Mouse (Mus musculus): ENCODE data around the gene Clca3a2. TPM values are rescaled to one million over a fixed set of nuclear protein-coding genes. Genes with fewer than 3 reads are reported as not detected.
"Not testable (repeated sequence)": the region's sequence is repeated elsewhere in the genome, so short reads cannot be mapped to it uniquely, and the experiment has no call there.

The Clca3a2 gene
- polyA plus RNA-seq, 1 experiment = 0.31 TPM

DNA sequence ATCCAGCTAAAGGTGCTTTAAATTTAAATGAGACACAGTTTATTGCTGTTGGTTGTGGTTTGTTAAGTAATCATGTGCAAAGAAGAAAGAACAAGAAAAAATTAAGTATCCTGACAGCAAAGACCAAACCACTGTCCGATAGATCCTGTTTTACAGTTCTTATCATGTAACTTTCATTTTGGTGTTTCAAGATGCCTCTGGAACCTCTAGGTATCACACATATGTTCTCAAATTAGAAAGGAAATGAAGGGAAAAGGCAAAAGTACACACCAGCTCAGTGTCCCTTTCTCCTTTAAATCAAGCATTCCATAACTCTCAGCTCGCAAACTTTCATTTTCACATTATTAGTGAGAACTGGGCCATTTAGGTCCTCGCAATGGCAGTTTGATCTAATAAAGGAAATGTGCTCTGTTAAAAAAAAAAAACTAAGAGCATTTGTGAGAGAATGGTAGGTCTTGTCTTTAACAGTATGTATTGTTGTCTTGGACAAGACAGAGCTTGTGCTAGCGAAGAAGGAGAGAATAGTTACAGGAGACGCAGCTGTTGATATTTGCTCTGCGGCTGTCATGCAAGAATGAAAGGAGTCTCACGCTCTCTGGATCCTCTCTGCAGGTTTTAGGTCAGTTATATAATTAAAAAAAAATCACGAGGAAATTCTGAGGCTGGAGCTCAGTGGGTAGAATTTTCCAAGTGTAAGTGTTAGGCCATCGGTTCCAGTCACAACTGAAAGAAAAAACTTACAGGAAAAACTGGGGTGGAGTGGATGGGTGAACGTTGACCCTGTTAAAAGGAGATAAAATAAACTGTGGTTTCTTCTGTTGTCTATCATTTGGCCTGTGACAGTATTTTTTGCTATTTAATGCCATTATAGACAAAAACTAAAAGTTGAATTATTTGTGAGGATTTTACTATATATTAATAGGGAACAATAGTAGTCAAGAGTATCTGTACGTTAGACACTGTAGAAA is 33.8 kb downstream of the Clca3a2 start:
- Histone ChIP-seq H3K9me3 (replicated peaks; ENCODE audit: control insufficient read depth, insufficient read depth, low read length, poor library complexity, severe bottlenecking) (no peaks in the 10 kb centered on the region), H3K4me1 (ENCODE audit: control insufficient read depth, insufficient read depth, low read length) (no peaks in the 10 kb centered on the region), H3K36me3 (ENCODE audit: control insufficient read depth, insufficient read depth, low read length, poor library complexity, severe bottlenecking) (no peaks in the 10 kb centered on the region), H3K27me3 (ENCODE audit: control insufficient read depth, insufficient read depth, low read length, poor library complexity, severe bottlenecking) (no peaks in the 10 kb centered on the region), H3K27ac (ENCODE audit: insufficient read depth, low read length) (no peak overlapping the region), H3K9ac (ENCODE audit: low read depth, poor library complexity, severe bottlenecking) (no peak overlapping the region), H3K4me3 (ENCODE audit: low read depth, low read length) (no peak overlapping the region)
- TF ChIP-seq EP300 (IDR thresholded peaks at IDR 0.05; ENCODE audit: insufficient read depth, low read depth, low read length) = no peak
- no peak for TF ChIP-seq POLR2A (IDR thresholded peaks at IDR 0.05; ENCODE audit: insufficient read depth, low read length)
- TF ChIP-seq CTCF (IDR thresholded peaks at IDR 0.05; ENCODE audit: low read depth, low read length) = no peak

DNA sequence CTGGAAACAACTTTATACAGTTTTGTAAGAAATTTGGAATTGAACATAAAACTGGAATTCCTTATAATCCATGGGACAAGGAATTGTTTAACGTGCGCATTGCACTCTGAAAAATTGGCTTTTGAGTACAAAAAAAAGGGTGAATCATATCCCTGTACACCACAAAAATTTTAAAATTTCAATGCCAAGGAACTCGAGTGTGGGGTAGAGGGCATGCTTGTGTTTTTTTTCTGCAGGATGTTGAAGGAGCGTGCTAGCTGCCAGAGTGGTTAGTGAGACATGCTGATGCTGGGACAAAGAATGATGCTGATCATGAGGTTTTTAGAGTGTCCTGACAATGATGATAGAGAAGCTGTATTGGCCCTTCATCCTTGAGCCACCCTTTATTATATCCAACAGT is 54.1 kb downstream of the Clca3a2 start:
- Histone ChIP-seq H3K27ac (ENCODE audit: insufficient read depth, low read length) (no peak overlapping the region), H3K9me3 (replicated peaks; ENCODE audit: control insufficient read depth, insufficient read depth, low read length, poor library complexity, severe bottlenecking) (peaks cover 14% of the 10 kb centered on the region), H3K9ac (ENCODE audit: low read depth, poor library complexity, severe bottlenecking) (no peak overlapping the region), H3K36me3 (ENCODE audit: control insufficient read depth, insufficient read depth, low read length, poor library complexity, severe bottlenecking) (no peaks in the 10 kb centered on the region), H3K4me1 (ENCODE audit: control insufficient read depth, insufficient read depth, low read length) (no peaks in the 10 kb centered on the region), H3K4me3 (ENCODE audit: low read depth, low read length) (no peak overlapping the region), H3K27me3 (ENCODE audit: control insufficient read depth, insufficient read depth, low read length, poor library complexity, severe bottlenecking) (no peaks in the 10 kb centered on the region)
- no peak for TF ChIP-seq EP300 (IDR thresholded peaks at IDR 0.05; ENCODE audit: insufficient read depth, low read depth, low read length)
- TF ChIP-seq POLR2A (IDR thresholded peaks at IDR 0.05; ENCODE audit: insufficient read depth, low read length) = no peak
- no peak for TF ChIP-seq CTCF (IDR thresholded peaks at IDR 0.05; ENCODE audit: low read depth, low read length)

- Histone ChIP-seq H3K27me3 (ENCODE audit: control insufficient read depth, insufficient read depth, low read length, poor library complexity, severe bottlenecking) (no peaks in the 10 kb centered on the region), H3K4me3 (ENCODE audit: low read depth, low read length) (no peak overlapping the region), H3K9me3 (replicated peaks; ENCODE audit: control insufficient read depth, insufficient read depth, low read length, poor library complexity, severe bottlenecking) (peaks cover 3% of the 10 kb centered on the region), H3K4me1 (ENCODE audit: control insufficient read depth, insufficient read depth, low read length) (no peaks in the 10 kb centered on the region), H3K9ac (ENCODE audit: low read depth, poor library complexity, severe bottlenecking) (no peak overlapping the region), H3K36me3 (ENCODE audit: control insufficient read depth, insufficient read depth, low read length, poor library complexity, severe bottlenecking) (no peaks in the 10 kb centered on the region), H3K27ac (ENCODE audit: insufficient read depth, low read length) (no peak overlapping the region)
- no peak for TF ChIP-seq POLR2A (IDR thresholded peaks at IDR 0.05; ENCODE audit: insufficient read depth, low read length)
- TF ChIP-seq EP300 (IDR thresholded peaks at IDR 0.05; ENCODE audit: insufficient read depth, low read depth, low read length) = no peak
- TF ChIP-seq CTCF (IDR thresholded peaks at IDR 0.05; ENCODE audit: low read depth, low read length) = no peak
Measured at GRCm38 (mm10) chr3:144761454-144761853, 57.8 kb downstream of the Clca3a2 start.

DNA sequence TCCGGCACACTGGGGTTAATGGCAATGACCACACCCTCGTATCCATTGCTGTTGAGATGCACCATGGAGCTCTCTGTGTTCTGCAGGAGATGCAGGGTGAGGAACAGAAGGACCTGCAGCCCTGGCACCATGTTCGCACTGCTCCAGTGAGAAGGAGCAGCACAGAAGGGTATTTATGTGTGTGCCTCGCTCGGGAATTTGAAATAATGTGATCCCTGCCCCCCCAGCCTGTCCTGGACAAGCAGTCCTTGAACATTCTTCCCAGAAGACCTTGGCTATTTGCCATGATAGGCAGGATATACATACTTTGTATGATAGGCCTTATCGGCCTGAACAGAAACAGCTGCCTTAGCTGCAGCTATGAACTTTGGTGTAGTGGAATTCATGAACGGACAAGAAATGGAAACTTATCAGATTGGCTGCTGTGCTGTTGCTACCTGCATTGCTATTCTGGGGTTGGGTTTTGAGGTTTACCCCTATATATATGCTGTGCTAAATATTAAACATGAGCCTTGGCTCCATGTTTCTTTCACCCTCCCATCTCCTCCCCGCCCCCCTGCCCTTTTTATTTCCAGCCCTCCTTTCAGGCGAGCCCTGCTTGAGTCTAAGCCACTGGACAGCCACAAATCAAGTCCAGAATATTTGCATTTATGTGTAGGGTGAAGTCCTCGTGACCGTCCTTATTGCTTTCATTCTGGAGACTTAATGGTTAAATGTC is 58.5 kb downstream of the Clca3a2 start, which contains the start of gene Clca3a1:
TSS of gene Clca3a1 (minus strand) at position 386 of the 718 bp plus-strand sequence.
- H3K4me3 ChIP-seq (ENCODE audit: low read depth, low read length) = no peak within 1 kb of the TSS
- TF ChIP-seq CTCF (IDR thresholded peaks at IDR 0.05; ENCODE audit: low read depth, low read length) (no peak), EP300 (IDR thresholded peaks at IDR 0.05; ENCODE audit: insufficient read depth, low read depth, low read length) (no peak), POLR2A (IDR thresholded peaks at IDR 0.05; ENCODE audit: insufficient read depth, low read length) (no peak)
- H3K9me3 ChIP-seq (replicated peaks; ENCODE audit: control insufficient read depth, insufficient read depth, low read length, poor library complexity, severe bottlenecking) = no peaks in the 10 kb centered on the region; the same call in 1 of the 2 replicates
- no peaks in the 10 kb centered on the region for H3K4me1 ChIP-seq (ENCODE audit: control insufficient read depth, insufficient read depth, low read length)
- H3K27ac ChIP-seq (ENCODE audit: insufficient read depth, low read length) = no peak within 1 kb of the TSS
- no peaks in the 10 kb centered on the region for H3K36me3 ChIP-seq (ENCODE audit: control insufficient read depth, insufficient read depth, low read length, poor library complexity, severe bottlenecking)
- no peaks in the 10 kb centered on the region for H3K27me3 ChIP-seq (ENCODE audit: control insufficient read depth, insufficient read depth, low read length, poor library complexity, severe bottlenecking)
- no peak within 1 kb of the TSS for H3K9ac ChIP-seq (ENCODE audit: low read depth, poor library complexity, severe bottlenecking)

DNA sequence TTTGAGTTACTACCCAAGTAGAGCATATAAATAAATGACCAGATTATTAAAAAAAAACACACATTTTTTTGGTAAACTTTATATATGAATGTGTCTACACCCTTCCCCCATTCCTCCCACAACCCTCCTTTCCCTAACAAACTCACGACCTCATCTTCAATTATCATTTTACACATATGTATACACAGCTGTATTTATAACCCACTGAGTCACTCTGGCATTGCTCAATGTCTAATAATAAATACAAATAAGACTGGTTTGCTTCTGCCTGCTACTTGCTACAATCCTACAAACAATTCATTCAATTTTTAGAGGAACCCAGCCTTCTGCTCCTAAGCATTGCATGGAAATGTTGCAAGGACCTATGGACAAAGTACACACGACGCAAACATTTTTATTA is 59.6 kb downstream of the Clca3a2 start:
- no peaks in the 10 kb centered on the region for H3K4me1 ChIP-seq (ENCODE audit: control insufficient read depth, insufficient read depth, low read length)
- H3K27ac ChIP-seq (ENCODE audit: insufficient read depth, low read length) = no peak overlapping the region
- H3K9ac ChIP-seq (ENCODE audit: low read depth, poor library complexity, severe bottlenecking) = no peak overlapping the region
- no peaks in the 10 kb centered on the region; the same call in 1 of the 2 replicates for H3K9me3 ChIP-seq (replicated peaks; ENCODE audit: control insufficient read depth, insufficient read depth, low read length, poor library complexity, severe bottlenecking)
- H3K36me3 ChIP-seq (ENCODE audit: control insufficient read depth, insufficient read depth, low read length, poor library complexity, severe bottlenecking) = no peaks in the 10 kb centered on the region
- H3K27me3 ChIP-seq (ENCODE audit: control insufficient read depth, insufficient read depth, low read length, poor library complexity, severe bottlenecking) = no peaks in the 10 kb centered on the region
- no peak for TF ChIP-seq CTCF (IDR thresholded peaks at IDR 0.05; ENCODE audit: low read depth, low read length)
- no peak overlapping the region for H3K4me3 ChIP-seq (ENCODE audit: low read depth, low read length)

DNA sequence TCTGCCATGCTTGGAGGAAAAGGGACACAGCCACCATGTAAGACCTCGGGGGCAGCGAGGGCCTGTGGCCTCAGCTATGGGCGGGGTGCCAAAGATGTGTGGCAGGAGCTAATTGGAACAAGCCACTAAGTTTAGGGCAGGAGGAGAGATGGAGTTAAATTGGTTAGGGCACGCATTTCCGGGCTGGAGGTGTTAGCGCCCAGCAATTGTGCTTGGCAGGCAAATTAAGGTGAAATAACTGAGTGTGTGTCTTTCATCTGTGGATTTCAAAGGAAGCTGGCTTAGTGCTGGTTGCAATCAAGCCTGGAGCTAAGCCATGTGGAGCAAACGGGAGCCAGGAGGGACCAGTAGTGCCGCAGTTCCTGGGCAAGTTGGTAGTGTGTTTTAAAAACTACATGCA is 63.2 kb downstream of the Clca3a2 start:
- not testable (repeated sequence) for H3K27ac ChIP-seq (ENCODE audit: insufficient read depth, low read length); H3K4me1 ChIP-seq (ENCODE audit: control insufficient read depth, insufficient read depth, low read length); H3K36me3 ChIP-seq (ENCODE audit: control insufficient read depth, insufficient read depth, low read length, poor library complexity, severe bottlenecking); H3K9ac ChIP-seq (ENCODE audit: low read depth, poor library complexity, severe bottlenecking); H3K9me3 ChIP-seq (replicated peaks; ENCODE audit: control insufficient read depth, insufficient read depth, low read length, poor library complexity, severe bottlenecking); H3K4me3 ChIP-seq (ENCODE audit: low read depth, low read length); H3K27me3 ChIP-seq (ENCODE audit: control insufficient read depth, insufficient read depth, low read length, poor library complexity, severe bottlenecking)

Measured in ES-Bruce4 (cell line).